Mouse (Mus musculus): ENCODE measurements around the gene Qrfpr. TPM values are rescaled to one million over a fixed set of nuclear protein-coding genes. Genes with fewer than 3 reads are reported as not detected.
A peak's percentile ranks its signal among the peaks of the same experiment; 100 is the strongest.

Gene Qrfpr
- polyA plus RNA-seq (2015; fragmentation: Nextera tagmentation; extraction: Ambion mirVana) = not detected in 2 replicates

- H3K4me3 ChIP-seq (replicated peaks; ENCODE audit: low read length) = peak within 1 kb of the TSS; percentile 22
- H3K36me3 ChIP-seq (ENCODE audit: control insufficient read depth, insufficient read depth, low read length) = no peaks in the 10 kb centered on the region
- no peak within 1 kb of the TSS for H3K9ac ChIP-seq (ENCODE audit: low read length)
- peak within 1 kb of the TSS; percentile 42 for H3K4me2 ChIP-seq (ENCODE audit: low read depth, low read length)
- H3K9me3 ChIP-seq (replicated peaks; ENCODE audit: control insufficient read depth, low read length) = no peaks in the 10 kb centered on the region
- peaks cover 18% of the 10 kb centered on the region for H3K27me3 ChIP-seq (ENCODE audit: control insufficient read depth, insufficient read depth, low read length)
- no peak within 1 kb of the TSS for H3K27ac ChIP-seq (ENCODE audit: low read length)
- ATAC-seq (ENCODE audit: insufficient read depth, low FRiP score) = no peak
- no peaks in the 10 kb centered on the region for H3K4me1 ChIP-seq (ENCODE audit: control insufficient read depth, insufficient read depth, low read length)
- WGBS = 10% methylated on average over 39 of the region's 39 CpGs
Observed at GRCm38 (mm10) chr3:36221743-36222682, at the start of gene Qrfpr. Gene Qrfpr (minus strand): TSS chr3:36222313.

- 75% methylated on average over 11 of the region's 11 CpGs for WGBS
- H3K9ac ChIP-seq (ENCODE audit: low read length) = no peak overlapping the region
Observed at GRCm38 (mm10) chr3:36263873-36264272, 41.8 kb upstream of the Qrfpr start.

GRCm38 (mm10) chr3:36263265-36263664 is 41.2 kb upstream of the Qrfpr start:
- H3K4me2 ChIP-seq (ENCODE audit: low read depth, low read length) = no peak overlapping the region

More at GRCm38 (mm10) chr3:36263873-36264272, 41.8 kb upstream of the Qrfpr start:
- Histone ChIP-seq H3K4me2 (ENCODE audit: low read depth, low read length) (no peak overlapping the region), H3K4me1 (ENCODE audit: control insufficient read depth, insufficient read depth, low read length) (no peaks in the 10 kb centered on the region), H3K27me3 (ENCODE audit: control insufficient read depth, insufficient read depth, low read length) (no peaks in the 10 kb centered on the region), H3K4me3 (replicated peaks; ENCODE audit: low read length) (no peak overlapping the region), H3K27ac (ENCODE audit: low read length) (no peak overlapping the region), H3K9me3 (replicated peaks; ENCODE audit: control insufficient read depth, low read length) (no peaks in the 10 kb centered on the region), H3K36me3 (ENCODE audit: control insufficient read depth, insufficient read depth, low read length) (no peaks in the 10 kb centered on the region)
- no peak for ATAC-seq (ENCODE audit: insufficient read depth, low FRiP score)

GRCm38 (mm10) chr3:36250585-36250984 is 28.5 kb upstream of the Qrfpr start:
- H3K9me3 ChIP-seq (replicated peaks; ENCODE audit: control insufficient read depth, low read length) = no peaks in the 10 kb centered on the region
- H3K36me3 ChIP-seq (ENCODE audit: control insufficient read depth, insufficient read depth, low read length) = no peaks in the 10 kb centered on the region
- ATAC-seq (ENCODE audit: insufficient read depth, low FRiP score) = no peak
- no peak overlapping the region for H3K4me3 ChIP-seq (replicated peaks; ENCODE audit: low read length)
- WGBS = 62% methylated on average over 5 of the region's 5 CpGs
- H3K4me2 ChIP-seq (ENCODE audit: low read depth, low read length) = no peak overlapping the region
- H3K4me1 ChIP-seq (ENCODE audit: control insufficient read depth, insufficient read depth, low read length) = no peaks in the 10 kb centered on the region
- H3K9ac ChIP-seq (ENCODE audit: low read length) = no peak overlapping the region
- H3K27ac ChIP-seq (ENCODE audit: low read length) = no peak overlapping the region
- no peaks in the 10 kb centered on the region for H3K27me3 ChIP-seq (ENCODE audit: control insufficient read depth, insufficient read depth, low read length)

More at GRCm38 (mm10) chr3:36263265-36263664, 41.2 kb upstream of the Qrfpr start:
- Histone ChIP-seq H3K36me3 (ENCODE audit: control insufficient read depth, insufficient read depth, low read length) (no peaks in the 10 kb centered on the region), H3K9ac (ENCODE audit: low read length) (no peak overlapping the region), H3K27ac (ENCODE audit: low read length) (no peak overlapping the region), H3K9me3 (replicated peaks; ENCODE audit: control insufficient read depth, low read length) (no peaks in the 10 kb centered on the region), H3K27me3 (ENCODE audit: control insufficient read depth, insufficient read depth, low read length) (no peaks in the 10 kb centered on the region), H3K4me3 (replicated peaks; ENCODE audit: low read length) (no peak overlapping the region), H3K4me1 (ENCODE audit: control insufficient read depth, insufficient read depth, low read length) (no peaks in the 10 kb centered on the region)
- no peak for ATAC-seq (ENCODE audit: insufficient read depth, low FRiP score)
- 70% methylated on average over 4 of the region's 4 CpGs for WGBS

- no peak for ATAC-seq (ENCODE audit: insufficient read depth, low FRiP score)
- no peak overlapping the region for H3K4me2 ChIP-seq (ENCODE audit: low read depth, low read length)
- 81% methylated on average over 2 of the region's 2 CpGs for WGBS
- no peak overlapping the region for H3K9ac ChIP-seq (ENCODE audit: low read length)
- no peaks in the 10 kb centered on the region for H3K36me3 ChIP-seq (ENCODE audit: control insufficient read depth, insufficient read depth, low read length)
- H3K4me3 ChIP-seq (replicated peaks; ENCODE audit: low read length) = no peak overlapping the region
- no peaks in the 10 kb centered on the region for H3K27me3 ChIP-seq (ENCODE audit: control insufficient read depth, insufficient read depth, low read length)
- no peaks in the 10 kb centered on the region for H3K4me1 ChIP-seq (ENCODE audit: control insufficient read depth, insufficient read depth, low read length)
- H3K27ac ChIP-seq (ENCODE audit: low read length) = no peak overlapping the region
- no peaks in the 10 kb centered on the region for H3K9me3 ChIP-seq (replicated peaks; ENCODE audit: control insufficient read depth, low read length)
Observed at GRCm38 (mm10) chr3:36248446-36248845, 26.3 kb upstream of the Qrfpr start.

GRCm38 (mm10) chr3:36229941-36230340 is 7.8 kb upstream of the Qrfpr start:
- Histone ChIP-seq H3K9me3 (replicated peaks; ENCODE audit: control insufficient read depth, low read length) (no peaks in the 10 kb centered on the region), H3K27ac (ENCODE audit: low read length) (no peak overlapping the region), H3K9ac (ENCODE audit: low read length) (no peak overlapping the region), H3K4me3 (replicated peaks; ENCODE audit: low read length) (no peak overlapping the region), H3K36me3 (ENCODE audit: control insufficient read depth, insufficient read depth, low read length) (no peaks in the 10 kb centered on the region), H3K4me2 (ENCODE audit: low read depth, low read length) (no peak overlapping the region), H3K4me1 (ENCODE audit: control insufficient read depth, insufficient read depth, low read length) (no peaks in the 10 kb centered on the region), H3K27me3 (ENCODE audit: control insufficient read depth, insufficient read depth, low read length) (no peaks in the 10 kb centered on the region)
- ATAC-seq (ENCODE audit: insufficient read depth, low FRiP score) = no peak
- 40% methylated on average over 2 of the region's 2 CpGs for WGBS

- no peaks in the 10 kb centered on the region for H3K9me3 ChIP-seq (replicated peaks; ENCODE audit: control insufficient read depth, low read length)
- peaks cover 6% of the 10 kb centered on the region; the same call in 1 of the 2 replicates for H3K27me3 ChIP-seq (ENCODE audit: control insufficient read depth, insufficient read depth, low read length)
- H3K4me2 ChIP-seq (ENCODE audit: low read depth, low read length) = no peak overlapping the region
- no peak overlapping the region for H3K27ac ChIP-seq (ENCODE audit: low read length)
- H3K36me3 ChIP-seq (ENCODE audit: control insufficient read depth, insufficient read depth, low read length) = no peaks in the 10 kb centered on the region
- H3K4me3 ChIP-seq (replicated peaks; ENCODE audit: low read length) = no peak overlapping the region
- 84% methylated on average over 1 of the region's 1 CpGs for WGBS
- H3K9ac ChIP-seq (ENCODE audit: low read length) = no peak overlapping the region
- no peaks in the 10 kb centered on the region for H3K4me1 ChIP-seq (ENCODE audit: control insufficient read depth, insufficient read depth, low read length)
- no peak for ATAC-seq (ENCODE audit: insufficient read depth, low FRiP score)
Observed at GRCm38 (mm10) chr3:36227246-36227645, 5.1 kb upstream of the Qrfpr start.

- 25% methylated on average over 2 of the region's 2 CpGs for WGBS
Observed at GRCm38 (mm10) chr3:36223361-36223760, 1.2 kb upstream of the Qrfpr start.

GRCm38 (mm10) chr3:36212758-36213157 is 9.4 kb downstream of the Qrfpr start:
- 77% methylated on average over 4 of the region's 4 CpGs for WGBS
- Histone ChIP-seq H3K27ac (ENCODE audit: low read length) (no peak overlapping the region), H3K4me3 (replicated peaks; ENCODE audit: low read length) (no peak overlapping the region), H3K4me1 (ENCODE audit: control insufficient read depth, insufficient read depth, low read length) (no peaks in the 10 kb centered on the region), H3K9ac (ENCODE audit: low read length) (no peak overlapping the region), H3K36me3 (ENCODE audit: control insufficient read depth, insufficient read depth, low read length) (no peaks in the 10 kb centered on the region), H3K27me3 (ENCODE audit: control insufficient read depth, insufficient read depth, low read length) (no peaks in the 10 kb centered on the region), H3K9me3 (replicated peaks; ENCODE audit: control insufficient read depth, low read length) (no peaks in the 10 kb centered on the region), H3K4me2 (ENCODE audit: low read depth, low read length) (no peak overlapping the region)
- no peak for ATAC-seq (ENCODE audit: insufficient read depth, low FRiP score)

More at GRCm38 (mm10) chr3:36223361-36223760, 1.2 kb upstream of the Qrfpr start:
- Histone ChIP-seq H3K27me3 (ENCODE audit: control insufficient read depth, insufficient read depth, low read length) (peaks cover 18% of the 10 kb centered on the region), H3K9me3 (replicated peaks; ENCODE audit: control insufficient read depth, low read length) (no peaks in the 10 kb centered on the region), H3K27ac (ENCODE audit: low read length) (no peak overlapping the region), H3K36me3 (ENCODE audit: control insufficient read depth, insufficient read depth, low read length) (no peaks in the 10 kb centered on the region), H3K4me1 (ENCODE audit: control insufficient read depth, insufficient read depth, low read length) (no peaks in the 10 kb centered on the region), H3K4me3 (replicated peaks; ENCODE audit: low read length) (no peak overlapping the region), H3K9ac (ENCODE audit: low read length) (no peak overlapping the region), H3K4me2 (ENCODE audit: low read depth, low read length) (no peak overlapping the region)
- ATAC-seq (ENCODE audit: insufficient read depth, low FRiP score) = no peak

Data from stomach, embryonic 16.5 days (tissue).